Mouse (Mus musculus) ES-Bruce4 (cell line): ENCODE data around the gene Clk1. TPM values are rescaled to one million over a fixed set of nuclear protein-coding genes. Genes with fewer than 3 reads are reported as not detected.

Source experiments
- H3K27ac ChIP-seq: 2 replicates; pipeline ENCODE4 v1.5.1; 2012; ENCODE audit warnings: low read length, inconsistent platforms; ENCODE audit not compliant: insufficient read depth
- H3K27me3 ChIP-seq: 2 replicates; pipeline ENCODE4 v1.6.1; 2012; ENCODE audit warnings: mild to moderate bottlenecking, low read length, inconsistent platforms; ENCODE audit not compliant: control insufficient read depth, poor library complexity, insufficient read depth, severe bottlenecking
- H3K36me3 ChIP-seq: 2 replicates; pipeline ENCODE4 v1.6.1; 2012; ENCODE audit warnings: inconsistent platforms, mild to moderate bottlenecking, low read length, moderate library complexity; ENCODE audit not compliant: control insufficient read depth, poor library complexity, insufficient read depth, severe bottlenecking
- H3K4me1 ChIP-seq: one replicate; pipeline ENCODE4 v1.8.1; 2011; ENCODE audit warnings: low read length; ENCODE audit not compliant: control insufficient read depth, insufficient read depth
- H3K4me3 ChIP-seq: 2 replicates; pipeline ENCODE4 v1.5.1; 2011; ENCODE audit warnings: low read depth, mild to moderate bottlenecking, low read length
- H3K9ac ChIP-seq: 2 replicates; pipeline ENCODE4 v1.6.1; 2012; ENCODE audit warnings: low read depth, mild to moderate bottlenecking, inconsistent platforms; ENCODE audit not compliant: poor library complexity, severe bottlenecking
- H3K9me3 ChIP-seq: replicated peaks from 2 replicates; pipeline ENCODE4 v1.6.1; 2012; ENCODE audit warnings: mild to moderate bottlenecking, low read length, inconsistent platforms; ENCODE audit not compliant: control insufficient read depth, poor library complexity, insufficient read depth, severe bottlenecking
- CTCF ChIP-seq: IDR thresholded peaks from one replicate; pipeline ENCODE4 v1.8.1; 2011; ENCODE audit warnings: low read depth, low read length
- EP300 ChIP-seq: IDR thresholded peaks from 2 replicates; pipeline ENCODE4 v1.6.1; 2011; ENCODE audit warnings: low read depth, low read length; ENCODE audit not compliant: insufficient read depth
- POLR2A ChIP-seq: IDR thresholded peaks from one replicate; pipeline ENCODE4 v1.8.1; 2011; ENCODE audit warnings: low read length; ENCODE audit not compliant: insufficient read depth
- polyA plus RNA-seq: library from polyadenylated mRNA; stranded (reverse); fragments of >200 nt; gene quantifications from 2 replicates; pipeline ENCODE4 v1.2.4, GENCODE M21; 2011; ENCODE audit warnings: low read depth; ENCODE audit not compliant: missing spikeins, insufficient read depth, insufficient read length

Gene Clk1
- 201 and 216 TPM in 2 replicates for polyA plus RNA-seq

GRCm38 (mm10) chr1:58423371-58424248, at the start of gene Clk1:
Gene Clk1 (minus strand): TSS chr1:58424066.
- TF ChIP-seq CTCF (no peak), POLR2A (peak; percentile 95)
- no peaks in the 10 kb centered on the region for H3K9me3 ChIP-seq

GRCm38 (mm10) chr1:58465561-58465960, 41.7 kb upstream of the Clk1 start:
- no peaks in the 10 kb centered on the region for H3K27me3 ChIP-seq
- no peak overlapping the region for H3K9ac ChIP-seq
- H3K4me1 ChIP-seq, result no peaks in the 10 kb centered on the region
- no peaks in the 10 kb centered on the region for H3K9me3 ChIP-seq
- H3K4me3 ChIP-seq, result no peak overlapping the region
- H3K27ac ChIP-seq, result no peak overlapping the region
- peaks cover 72% of the 10 kb centered on the region for H3K36me3 ChIP-seq
- no peak for TF ChIP-seq POLR2A
- no peak for TF ChIP-seq CTCF
- TF ChIP-seq EP300, result no peak

More at GRCm38 (mm10) chr1:58423371-58424248, at the start of gene Clk1:
- peak within 1 kb of the TSS; percentile 80 for H3K4me3 ChIP-seq
- H3K36me3 ChIP-seq, result peaks cover 29% of the 10 kb centered on the region
- H3K27ac ChIP-seq, result peak within 1 kb of the TSS; percentile 85
- no peaks in the 10 kb centered on the region for H3K27me3 ChIP-seq
- H3K9ac ChIP-seq, result peak within 1 kb of the TSS; percentile 89
- H3K4me1 ChIP-seq, result no peaks in the 10 kb centered on the region

GRCm38 (mm10) chr1:58465042-58465441, 41.2 kb upstream of the Clk1 start:
- Histone ChIP-seq H3K36me3 (peaks cover 69% of the 10 kb centered on the region), H3K27ac (no peak overlapping the region), H3K4me3 (no peak overlapping the region), H3K9ac (no peak overlapping the region), H3K9me3 (no peaks in the 10 kb centered on the region), H3K27me3 (no peaks in the 10 kb centered on the region), H3K4me1 (no peaks in the 10 kb centered on the region)
- no peak for TF ChIP-seq CTCF
- TF ChIP-seq EP300, result no peak

- TF ChIP-seq POLR2A (no peak), CTCF (no peak)
- peaks cover 66% of the 10 kb centered on the region for H3K36me3 ChIP-seq
Observed at GRCm38 (mm10) chr1:58463935-58464334, 40.1 kb upstream of the Clk1 start.

GRCm38 (mm10) chr1:58460566-58460965, 36.7 kb upstream of the Clk1 start:
- H3K9ac ChIP-seq, result no peak overlapping the region
- H3K36me3 ChIP-seq, result peaks cover 56% of the 10 kb centered on the region
- H3K27me3 ChIP-seq, result no peaks in the 10 kb centered on the region
- no peaks in the 10 kb centered on the region for H3K4me1 ChIP-seq
- TF ChIP-seq CTCF (no peak), POLR2A (no peak), EP300 (no peak)
- no peaks in the 10 kb centered on the region for H3K9me3 ChIP-seq
- no peak overlapping the region for H3K4me3 ChIP-seq
- no peak overlapping the region; the same call in 1 of the 2 replicates for H3K27ac ChIP-seq

More at GRCm38 (mm10) chr1:58463935-58464334, 40.1 kb upstream of the Clk1 start:
- H3K27ac ChIP-seq, result no peak overlapping the region
- no peak overlapping the region for H3K4me3 ChIP-seq
- no peaks in the 10 kb centered on the region for H3K4me1 ChIP-seq
- no peaks in the 10 kb centered on the region for H3K27me3 ChIP-seq
- no peaks in the 10 kb centered on the region for H3K9me3 ChIP-seq
- no peak overlapping the region for H3K9ac ChIP-seq

GRCm38 (mm10) chr1:58458867-58459266, 35.0 kb upstream of the Clk1 start:
- Histone ChIP-seq H3K36me3 (peaks cover 43% of the 10 kb centered on the region), H3K4me3 (no peak overlapping the region), H3K9ac (no peak overlapping the region), H3K27ac (no peak overlapping the region), H3K27me3 (no peaks in the 10 kb centered on the region), H3K4me1 (no peaks in the 10 kb centered on the region), H3K9me3 (no peaks in the 10 kb centered on the region)
- TF ChIP-seq CTCF (no peak), EP300 (no peak), POLR2A (no peak)
